Mouse (Mus musculus) ES-E14 (cell line): ENCODE data around the gene Acsl1.

Source experiments
- HCFC1 ChIP-seq: IDR thresholded peaks from 2 replicates; pipeline ENCODE4 v1.6.1; 2012; ENCODE audit warnings: low read length, inconsistent platforms, borderline replicate concordance; ENCODE audit not compliant: insufficient read depth
- MAFK ChIP-seq: IDR thresholded peaks from 2 replicates; pipeline ENCODE4 v1.6.1; 2014; ENCODE audit warnings: mild to moderate bottlenecking, low read depth, low read length, inconsistent platforms; ENCODE audit not compliant: insufficient read depth
- ZC3H11A ChIP-seq: IDR thresholded peaks from 2 replicates; pipeline ENCODE4 v1.6.1; 2012; ENCODE audit warnings: low read depth, mild to moderate bottlenecking, inconsistent platforms, low read length, borderline replicate concordance
- ZNF384 ChIP-seq: IDR thresholded peaks from 2 replicates; pipeline ENCODE4 v1.6.1; 2012; ENCODE audit warnings: low read depth, low read length, inconsistent platforms

- TF ChIP-seq ZC3H11A (no peak), ZNF384 (no peak), HCFC1 (no peak), MAFK (no peak)
Observed at GRCm38 (mm10) chr8:46471926-46472485, 1.2 kb downstream of the Acsl1 start.
